Mouse (Mus musculus) embryonic stem cell, embryonic (primary cell): ENCODE results near the gene Gm45194.

ENCODE experiments used
- CTCF ChIA-PET, 4 experiments: fragments of 300-600 bp in 2 of 4; fragments of 350-600 bp in 2 of 4; sonication (Branson Sonifier 250); formaldehyde crosslinking; loops; one replicate each; lab custom pipeline; 2022; ENCODE audit warnings: inconsistent platforms in 2 of 4; lab: Charles Lee
- POLR2A ChIA-PET, 4 experiments: fragments of 300-600 bp in 2 of 4; fragments of 350-600 bp in 2 of 4; sonication (Branson Sonifier 250); formaldehyde crosslinking; loops; one replicate each; lab custom pipeline; 2022; ENCODE audit warnings: antibody characterized with exemption in 4 of 4, inconsistent platforms in 1 of 4; lab: Charles Lee

Gm45194 gene

GRCm38 (mm10) chrX:111891089-111891488 is at the start of gene Gm45194:
Gm45194 (plus strand) TSS chrX:111891389.
- CTCF ChIA-PET: no interaction called here
- POLR2A ChIA-PET: no interaction called here

DNA sequence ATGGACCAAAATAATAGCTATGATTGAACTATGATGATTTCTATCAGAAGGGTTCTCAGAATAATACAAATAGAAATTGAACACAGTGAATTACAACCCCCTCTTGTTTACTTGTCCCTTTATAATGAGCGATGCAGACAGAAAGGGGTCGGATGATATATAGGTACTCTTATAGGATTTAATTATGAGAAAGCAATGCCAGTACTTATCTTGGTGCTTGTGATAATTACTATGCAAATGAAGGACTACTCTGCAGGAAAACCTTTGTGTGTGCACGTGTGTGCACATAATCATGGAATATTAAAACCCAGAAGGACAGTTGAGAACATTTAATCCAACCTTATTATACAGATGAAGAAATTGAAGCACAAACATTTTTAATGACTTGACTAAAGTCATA is 35.3 kb upstream of the Gm45194 start:
- ChIA-PET POLR2A (no interaction called here), CTCF (no interaction called here)

DNA sequence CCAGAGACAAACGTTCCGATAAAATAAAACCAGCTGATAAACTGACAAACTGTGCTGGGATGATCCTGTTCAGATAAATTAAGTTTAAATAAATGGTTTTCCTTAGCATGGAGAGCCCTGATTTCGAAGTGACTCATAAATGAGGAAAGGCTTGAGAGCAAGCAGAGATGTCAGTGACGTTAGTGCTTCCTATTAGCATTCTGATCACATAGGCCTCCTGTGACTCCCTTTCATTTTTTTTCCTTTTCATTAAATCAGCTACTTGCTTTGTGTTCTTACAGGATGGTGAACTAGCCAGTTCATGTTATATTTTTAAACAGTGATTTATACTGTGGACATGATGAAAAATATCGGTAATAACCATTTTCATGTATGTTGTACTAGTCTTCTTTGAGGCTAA is 9.9 kb upstream of the Gm45194 start:
- ChIA-PET CTCF (no interaction called here), POLR2A (interaction anchor here in 1 of 4 experiments (0.5 kb wide), 1 partner anchor 999 kb away, joined by 3 read pairs; no protein-coding TSS in a partner anchor)

DNA sequence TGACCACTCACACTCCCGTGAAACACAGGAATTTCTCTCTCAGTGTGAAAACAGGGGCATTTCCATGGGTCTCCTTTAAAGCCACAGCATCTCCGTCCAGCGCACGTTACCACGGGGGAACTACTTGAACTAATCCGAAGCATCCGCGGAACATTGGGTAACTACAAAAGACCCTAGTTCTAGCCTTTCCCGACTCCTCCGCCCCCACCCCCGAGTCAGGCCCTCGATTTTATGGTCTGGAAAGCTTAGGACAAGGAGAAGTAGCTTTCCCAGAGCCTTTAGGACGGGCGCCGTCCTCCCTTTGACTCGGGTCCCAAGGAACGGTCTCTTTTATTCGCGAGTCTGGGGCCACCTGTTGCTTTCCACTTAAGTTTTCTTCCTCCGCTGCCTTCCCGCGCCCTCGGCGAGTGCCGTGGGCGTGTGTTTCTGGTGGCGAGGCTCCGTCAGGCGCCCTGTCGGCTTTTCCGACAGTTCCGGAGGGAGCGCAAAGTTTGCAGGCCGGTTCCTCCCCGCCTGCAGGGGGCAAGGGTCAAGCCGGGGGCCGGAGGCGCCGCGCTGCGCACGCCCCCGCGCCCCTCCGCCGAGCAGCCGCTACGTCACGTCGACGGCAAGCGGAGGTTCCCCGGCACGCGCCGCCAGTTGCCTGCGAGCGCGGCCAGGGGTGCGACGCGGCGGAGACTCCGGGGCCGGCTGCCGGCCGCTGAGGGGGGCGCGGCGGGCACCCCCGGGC is 3.3 kb downstream of the Gm45194 start:
- CTCF ChIA-PET: no interaction called here
- POLR2A ChIA-PET: no interaction called here

GRCm38 (mm10) chrX:111895084-111895779 is 4.0 kb downstream of the Gm45194 start:
- ChIA-PET CTCF (no interaction called here), POLR2A (no interaction called here)

- ChIA-PET CTCF (no interaction called here), POLR2A (no interaction called here)
Observed at GRCm38 (mm10) chrX:111917422-111917821, 26.2 kb downstream of the Gm45194 start.

GRCm38 (mm10) chrX:111960909-111961308 is 69.7 kb downstream of the Gm45194 start:
- POLR2A ChIA-PET: no interaction called here
- CTCF ChIA-PET: no interaction called here

DNA sequence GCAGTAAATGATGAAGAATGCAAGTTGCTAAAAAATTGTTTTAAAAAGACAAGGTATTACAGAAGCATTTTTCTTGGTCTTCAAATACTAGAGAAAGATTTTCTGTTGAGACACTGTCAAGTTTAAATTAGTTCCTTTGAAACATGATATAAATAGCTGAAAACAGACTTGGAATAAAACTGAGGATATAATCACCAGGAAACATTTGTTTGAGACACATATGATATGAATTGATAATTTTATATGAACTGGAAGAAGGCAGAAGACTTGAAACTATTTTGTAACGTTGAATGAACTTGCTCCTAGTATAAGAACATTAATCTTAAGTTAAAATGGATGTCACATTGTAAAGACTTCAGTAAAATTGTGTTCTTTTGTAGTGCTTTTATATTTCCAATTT is 108.5 kb downstream of the Gm45194 start:
- ChIA-PET CTCF (no interaction called here), POLR2A (no interaction called here)

DNA sequence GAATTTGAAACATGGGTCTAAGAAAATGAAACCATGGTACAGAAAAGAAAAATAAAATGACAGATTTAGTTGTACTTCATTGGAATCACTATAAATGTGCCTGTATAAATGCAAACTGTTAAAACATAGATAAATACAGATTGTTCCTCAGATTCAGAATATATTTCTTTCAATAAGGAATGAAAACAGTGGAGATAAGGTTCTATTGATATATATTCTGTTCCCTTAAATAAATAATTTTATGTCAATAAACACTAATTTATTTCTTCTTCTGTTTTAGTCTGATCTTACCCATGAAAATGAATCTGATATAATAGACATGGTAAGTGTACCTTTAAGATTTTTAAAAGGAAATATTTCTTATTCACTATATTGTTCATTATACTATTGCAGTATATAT is 119.5 kb downstream of the Gm45194 start, which contains the start of gene Tex16:
Tex16 (plus strand) TSS at position 301 of the 400 bp plus-strand sequence.
- ChIA-PET POLR2A (no interaction called here), CTCF (no interaction called here)

- ChIA-PET CTCF (no interaction called here), POLR2A (no interaction called here)
Observed at GRCm38 (mm10) chrX:112238749-112239148, 347.6 kb downstream of the Gm45194 start, which contains the start of gene 4933403O08Rik. 4933403O08Rik (plus strand) TSS chrX:112239049.

DNA sequence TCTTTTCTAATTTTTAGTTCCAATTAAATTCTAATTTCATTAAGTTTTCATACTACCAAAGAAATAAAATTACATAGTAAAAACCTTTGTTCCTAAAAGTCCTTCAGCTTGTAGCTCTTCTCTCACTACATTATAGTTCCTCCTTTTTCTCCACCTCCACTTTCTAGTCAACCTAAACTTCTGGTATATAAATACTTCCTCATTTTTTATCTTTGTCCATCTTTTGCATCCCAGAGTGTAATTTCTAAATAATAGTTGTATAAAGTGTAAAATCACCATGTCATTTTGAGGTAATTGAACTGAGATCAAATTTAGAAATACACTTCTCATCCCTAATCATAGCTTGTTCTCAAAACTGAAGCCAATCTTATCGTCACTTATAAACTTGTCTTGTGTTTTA is 351.7 kb downstream of the Gm45194 start:
- ChIA-PET CTCF (no interaction called here), POLR2A (no interaction called here)

DNA sequence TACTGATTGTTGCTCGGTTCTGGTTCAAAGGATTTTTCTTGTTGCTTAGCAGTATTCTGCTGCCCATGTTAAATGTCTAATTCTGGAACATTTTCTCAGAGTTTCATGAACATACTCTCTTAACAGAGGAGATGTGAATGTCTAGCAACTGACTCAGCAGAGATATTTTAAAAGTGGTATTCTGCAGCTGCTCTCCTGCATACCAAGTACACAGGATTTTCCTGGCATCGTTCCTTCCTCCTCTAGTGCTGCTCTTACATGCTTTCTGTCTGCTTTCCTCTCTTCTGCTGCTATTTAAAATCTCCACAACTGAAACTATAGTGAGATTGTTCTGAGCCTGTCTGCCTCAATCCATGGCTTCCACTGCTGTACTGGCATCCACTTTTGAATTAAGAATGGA is 364.3 kb downstream of the Gm45194 start:
- ChIA-PET POLR2A (no interaction called here), CTCF (no interaction called here)

DNA sequence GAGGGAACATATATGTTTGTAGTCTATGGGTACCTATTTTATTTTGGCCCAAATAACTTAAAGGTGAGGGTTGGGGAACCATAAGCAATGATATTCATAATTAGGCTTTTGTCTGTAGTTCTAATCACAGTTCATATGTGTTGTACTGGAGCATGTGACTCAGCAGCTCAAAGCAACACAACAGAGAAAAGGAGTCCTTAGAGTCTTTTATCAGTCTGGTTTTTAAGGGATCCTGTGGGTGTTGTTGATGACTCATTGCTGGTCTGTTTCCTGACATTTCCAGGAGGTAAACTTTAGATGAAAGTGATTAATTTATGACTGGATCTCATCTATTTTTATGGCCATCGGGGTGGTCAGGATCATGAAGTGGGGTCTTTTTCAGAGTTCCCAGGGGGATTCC is 382.4 kb downstream of the Gm45194 start:
- POLR2A ChIA-PET: no interaction called here
- CTCF ChIA-PET: no interaction called here
